Mouse (Mus musculus): ENCODE data around the gene B2m. TPM values are rescaled to one million over a fixed set of nuclear protein-coding genes. Genes with fewer than 3 reads are reported as not detected.

B2m gene
- total RNA-seq, 4 experiments from 2014 or later, result 54.2 to 107 (median 77.1) TPM

- no peak for DNase-seq (ENCODE audit: low spot score in 2 of 2)
Observed at GRCm38 (mm10) chr2:122149316-122149715, 1.8 kb downstream of the B2m start.

GRCm38 (mm10) chr2:122149716-122150115 lies 2.2 kb downstream of the B2m start:
- no peak for DNase-seq (ENCODE audit: low spot score in 2 of 2)

- DNase-seq (ENCODE audit: low spot score in 2 of 2), result no peak
Observed at GRCm38 (mm10) chr2:122151221-122151620, 3.7 kb downstream of the B2m start.

- DNase-seq (ENCODE audit: low spot score in 2 of 2), result no peak
Observed at GRCm38 (mm10) chr2:122152850-122153249, 5.4 kb downstream of the B2m start.

GRCm38 (mm10) chr2:122153681-122154365 lies 6.3 kb downstream of the B2m start:
- no peak for DNase-seq (ENCODE audit: low spot score in 2 of 2)

GRCm38 (mm10) chr2:122154479-122154878 lies 7.0 kb downstream of the B2m start:
- DNase-seq (ENCODE audit: low spot score in 2 of 2), result no peak

GRCm38 (mm10) chr2:122155292-122155691 lies 7.8 kb downstream of the B2m start:
- DNase-seq (ENCODE audit: low spot score in 2 of 2), result no peak

- DNase-seq (ENCODE audit: low spot score in 2 of 2), result no peak
Observed at GRCm38 (mm10) chr2:122156051-122156700, 8.7 kb downstream of the B2m start.

- DNase-seq (ENCODE audit: low spot score in 2 of 2), result no peak
Observed at GRCm38 (mm10) chr2:122157561-122157960, 10.1 kb downstream of the B2m start.

- DNase-seq (ENCODE audit: low spot score in 2 of 2), result no peak
Observed at GRCm38 (mm10) chr2:122158362-122158802, 10.9 kb downstream of the B2m start.

GRCm38 (mm10) chr2:122159667-122160066 lies 12.2 kb downstream of the B2m start:
- no peak for DNase-seq (ENCODE audit: low spot score in 2 of 2)

GRCm38 (mm10) chr2:122160680-122161079 lies 13.2 kb downstream of the B2m start, which contains the start of gene Trim69:
Gene Trim69, plus strand, starts transcription at chr2:122160700.
- peak; percentile 71 to 75 for DNase-seq (ENCODE audit: low spot score in 2 of 2)

GRCm38 (mm10) chr2:122161542-122161941 lies 14.1 kb downstream of the B2m start:
- no peak for DNase-seq (ENCODE audit: low spot score in 2 of 2)

- no peak for DNase-seq (ENCODE audit: low spot score in 2 of 2)
Observed at GRCm38 (mm10) chr2:122162529-122162928, 15.0 kb downstream of the B2m start.

GRCm38 (mm10) chr2:122163430-122164195 lies 16.1 kb downstream of the B2m start:
- DNase-seq (ENCODE audit: low spot score in 2 of 2), result no peak

GRCm38 (mm10) chr2:122164293-122164692 lies 16.8 kb downstream of the B2m start:
- DNase-seq (ENCODE audit: low spot score in 2 of 2), result no peak

GRCm38 (mm10) chr2:122171292-122171691 lies 23.8 kb downstream of the B2m start:
- DNase-seq (ENCODE audit: low spot score in 2 of 2), result no peak

- no peak for DNase-seq (ENCODE audit: low spot score in 2 of 2)
Observed at GRCm38 (mm10) chr2:122172188-122172587, 24.7 kb downstream of the B2m start.

GRCm38 (mm10) chr2:122180051-122180822 lies 32.8 kb downstream of the B2m start:
- DNase-seq (ENCODE audit: low spot score in 2 of 2), result no peak

- DNase-seq (ENCODE audit: low spot score in 2 of 2), result no peak
Observed at GRCm38 (mm10) chr2:122185086-122185485, 37.6 kb downstream of the B2m start.

GRCm38 (mm10) chr2:122186106-122186505 lies 38.6 kb downstream of the B2m start, which contains the start of the genes Patl2 and Terb2:
Gene Patl2, minus strand, starts transcription at chr2:122186189.
Gene Terb2, plus strand, starts transcription at chr2:122186272.
- DNase-seq (ENCODE audit: low spot score in 2 of 2), result no peak

All from gastrocnemius, adult 8-10 months (tissue).